Mouse (Mus musculus) CH12.LX (cell line): ENCODE measurements around the gene Zfp870. TPM values are rescaled to one million over a fixed set of nuclear protein-coding genes. Genes with fewer than 3 reads are reported as not detected.

Experiments used
- DNase-seq: peaks from one replicate; pipeline ENCODE4 v3.0.0-alpha.2; 2013; ENCODE audit errors: extremely low read depth
- H3K27ac ChIP-seq: 2 replicates; pipeline ENCODE4 v1.5.1; 2012; ENCODE audit warnings: low read depth, mild to moderate bottlenecking, control low read depth, moderate library complexity; ENCODE audit not compliant: insufficient read depth
- H3K27me3 ChIP-seq: replicated peaks from 2 replicates; pipeline ENCODE3; 2012; ENCODE audit warnings: inconsistent platforms
- H3K36me3 ChIP-seq, 2 experiments: replicated peaks in 1 of 2; 2 replicates each; pipeline versions ENCODE3 to v1.6.1; 2012; ENCODE audit warnings: inconsistent platforms in 1 of 2, low read length in 1 of 2, mild to moderate bottlenecking in 1 of 2, mixed read lengths in 1 of 2, moderate library complexity in 1 of 2; ENCODE audit not compliant: control insufficient read depth in 1 of 2, insufficient read depth in 1 of 2
- H3K4me1 ChIP-seq, 2 experiments: 2 replicates each; pipeline ENCODE4 v1.6.1; 2012; ENCODE audit warnings: inconsistent platforms in 1 of 2, moderate library complexity in 1 of 2; ENCODE audit not compliant: insufficient read depth in 2 of 2, control insufficient read depth in 1 of 2
- H3K4me2 ChIP-seq: 2 replicates; pipeline ENCODE4 v1.6.1; 2012; ENCODE audit warnings: low read depth, mild to moderate bottlenecking, control low read depth; ENCODE audit not compliant: poor library complexity, insufficient read depth, severe bottlenecking
- H3K4me3 ChIP-seq, 3 experiments: fragments of 150-350 bp in 1 of 3; sonication (generic) in 1 of 3; replicated peaks in 1 of 3; 2 replicates each; pipeline versions ENCODE3 to v1.5.1; 2011 to 2012; ENCODE audit warnings: low read depth in 2 of 3, low read length in 2 of 3, mild to moderate bottlenecking in 2 of 3, moderate library complexity in 2 of 3, control low read depth in 1 of 3, improper control_type of control experiment in 1 of 3, inconsistent platforms in 1 of 3, mixed read lengths in 1 of 3; ENCODE audit not compliant: poor library complexity in 1 of 3
- H3K79me2 ChIP-seq: replicated peaks from 2 replicates; pipeline ENCODE4 v1.6.1; 2012; ENCODE audit warnings: mild to moderate bottlenecking, moderate library complexity; ENCODE audit not compliant: control insufficient read depth, poor library complexity, insufficient read depth, severe bottlenecking; ENCODE audit errors: extremely low read depth
- H3K9ac ChIP-seq: 2 replicates; pipeline ENCODE4 v1.6.1; 2012; ENCODE audit warnings: low read depth, mild to moderate bottlenecking, control low read depth, moderate library complexity; ENCODE audit not compliant: insufficient read depth
- H3K9me3 ChIP-seq: replicated peaks from 2 replicates; pipeline ENCODE3; 2012; ENCODE audit warnings: low read length, inconsistent platforms, mixed read lengths
- BHLHE40 ChIP-seq: IDR thresholded peaks from 2 replicates; pipeline ENCODE4 v1.6.1; 2011; ENCODE audit warnings: mild to moderate bottlenecking, low read depth, low read length, improper control_type of control experiment
- CHD1 ChIP-seq: IDR thresholded peaks from 2 replicates; pipeline ENCODE4 v1.6.1; 2012; ENCODE audit warnings: low read depth, low read length, improper control_type of control experiment, inconsistent platforms
- E2F4 ChIP-seq: IDR thresholded peaks from 2 replicates; pipeline ENCODE4 v1.6.1; 2011; ENCODE audit warnings: low read depth, low read length, improper control_type of control experiment; ENCODE audit not compliant: insufficient replicate concordance
- ELF1 ChIP-seq: IDR thresholded peaks from 2 replicates; pipeline ENCODE4 v1.6.1; 2014; ENCODE audit warnings: low read depth, mild to moderate bottlenecking, inconsistent platforms, low read length, improper control_type of control experiment
- EP300 ChIP-seq: IDR thresholded peaks from 2 replicates; pipeline ENCODE4 v1.6.1; 2011; ENCODE audit warnings: low read length, improper control_type of control experiment
- ETS1 ChIP-seq: conservative IDR thresholded peaks from 2 replicates; pipeline ENCODE4 v1.6.1; 2012; ENCODE audit warnings: low read depth, mild to moderate bottlenecking, inconsistent platforms, low read length, improper control_type of control experiment, moderate library complexity
- GABPA ChIP-seq: IDR thresholded peaks from 2 replicates; pipeline ENCODE4 v1.6.1; 2012; ENCODE audit warnings: low read depth, low read length, improper control_type of control experiment, inconsistent platforms; ENCODE audit not compliant: insufficient replicate concordance
- MEF2A ChIP-seq: IDR thresholded peaks from 2 replicates; pipeline ENCODE4 v1.6.1; 2014; ENCODE audit warnings: low read depth, mild to moderate bottlenecking, inconsistent platforms, low read length, improper control_type of control experiment, borderline replicate concordance
- NRF1 ChIP-seq: IDR thresholded peaks from 2 replicates; pipeline ENCODE4 v1.6.1; 2014; ENCODE audit warnings: low read depth, mild to moderate bottlenecking, inconsistent platforms, low read length, improper control_type of control experiment, moderate library complexity
- PAX5 ChIP-seq: IDR thresholded peaks from 2 replicates; pipeline ENCODE4 v1.6.1; 2012; ENCODE audit warnings: low read length, inconsistent platforms, mixed read lengths
- POLR2A ChIP-seq: IDR thresholded peaks from 2 replicates; pipeline ENCODE4 v1.6.1; 2011; ENCODE audit warnings: low read depth, mild to moderate bottlenecking, improper control_type of control experiment, low read length
- USF2 ChIP-seq: conservative IDR thresholded peaks from 2 replicates; pipeline ENCODE4 v1.6.1; 2011; ENCODE audit warnings: low read depth, low read length, improper control_type of control experiment
- ZKSCAN1 ChIP-seq: IDR thresholded peaks from 2 replicates; pipeline ENCODE4 v1.6.1; 2012; ENCODE audit warnings: low read depth, inconsistent platforms, low read length, improper control_type of control experiment, borderline replicate concordance
- dilution Hi-C: fragments of 300-500 bp; cut with MboI; formaldehyde crosslinking; loops from 2 replicates; pipeline ENCODE4 v1.14.3; 2020; ENCODE audit warnings: low sequenced_read_pairs; ENCODE audit not compliant: extremely low pct_unique_long_range_greater_than_20kb, extremely low pct_ligation_motif_present
- in situ Hi-C: fragments of 300-500 bp; cut with MboI; formaldehyde crosslinking; loops from 3 replicates; pipeline ENCODE4 v1.14.3; 2019; ENCODE audit warnings: low sequenced_read_pairs, low pct_ligation_motif_present, low pct_unique_long_range_greater_than_20kb, mixed read lengths
- polyA plus RNA-seq: library from polyadenylated mRNA; unstranded; fragments of >175 nt; gene quantifications from 2 replicates; pipeline ENCODE4 v1.2.1, GENCODE M21; 2012; ENCODE audit warnings: low read depth; ENCODE audit not compliant: insufficient read length
- total RNA-seq, 2 experiments: library from RNA; depleted of rRNA; stranded (reverse); fragments of 300-350 nt in 1 of 2; fragments of >200 nt in 1 of 2; gene quantifications; 2 replicates each; pipeline ENCODE4 v1.2.3; 2012 to 2014

Gene Zfp870
- total and polyA plus RNA-seq, 3 experiments = 3.4 to 10.4 (median 5.8) TPM

GRCm38 (mm10) chr17:32880320-32881218 is 10.9 kb downstream of the Zfp870 start:
- Histone ChIP-seq H3K27me3 (no peaks in the 10 kb centered on the region), H3K36me3 (peaks cover 27 to 64% of the 10 kb centered on the region in 2 experiments), H3K9me3 (peaks cover 3% of the 10 kb centered on the region), H3K4me2 (no peak overlapping the region), H3K79me2 (no peaks in the 10 kb centered on the region), H3K4me3 (no peak overlapping the region), H3K27ac (no peak overlapping the region), H3K4me1 (no peaks in the 10 kb centered on the region), H3K9ac (no peak overlapping the region)
- in situ Hi-C loops (no loop called here), dilution Hi-C loops (no loop called here)
- no peak for DNase-seq
- TF ChIP-seq PAX5 (no peak), EP300 (no peak), CHD1 (no peak), POLR2A (no peak), ELF1 (no peak), ETS1 (no peak), MEF2A (no peak), BHLHE40 (no peak), GABPA (no peak), E2F4 (no peak), USF2 (no peak), ZKSCAN1 (no peak), NRF1 (no peak)

GRCm38 (mm10) chr17:32878773-32879172 is 12.7 kb downstream of the Zfp870 start:
- no peak overlapping the region for H3K9ac ChIP-seq
- dilution Hi-C loops = no loop called here
- TF ChIP-seq PAX5 = no peak
- TF ChIP-seq, all 38 proteins: peak for 0
- Histone ChIP-seq H3K4me3 (no peak overlapping the region), H3K9me3 (peaks cover 3% of the 10 kb centered on the region), H3K4me1 (no peaks in the 10 kb centered on the region), H3K79me2 (no peaks in the 10 kb centered on the region), H3K36me3 (peaks cover 18 to 49% of the 10 kb centered on the region in 2 experiments), H3K27me3 (no peaks in the 10 kb centered on the region), H3K27ac (no peak overlapping the region), H3K4me2 (no peak overlapping the region)
- DNase-seq = no peak
- in situ Hi-C loops = no loop called here
